Mouse (Mus musculus) erythroblast, embryonic 14.5 days (primary cell): Measurements from ENCODE around the gene Sowahd. TPM values are rescaled to one million over a fixed set of nuclear protein-coding genes. Genes with fewer than 3 reads are reported as not detected.

ENCODE experiments used
- H3K27me3 ChIP-seq: 2 replicates; pipeline ENCODE4 v1.6.1; 2012; ENCODE audit warnings: inconsistent platforms; ENCODE audit not compliant: control insufficient read depth
- H3K36me3 ChIP-seq: 2 replicates; pipeline ENCODE4 v1.6.1; 2012; ENCODE audit warnings: mild to moderate bottlenecking, inconsistent platforms; ENCODE audit not compliant: control insufficient read depth
- H3K4me1 ChIP-seq: 2 replicates; pipeline ENCODE4 v1.6.1; 2012; ENCODE audit warnings: inconsistent platforms; ENCODE audit not compliant: control insufficient read depth
- H3K4me3 ChIP-seq: replicated peaks from 2 replicates; pipeline ENCODE3; 2012; ENCODE audit warnings: moderate library complexity, mild to moderate bottlenecking, inconsistent platforms
- H3K9me3 ChIP-seq: 2 replicates; pipeline ENCODE4 v1.6.1; 2012; ENCODE audit warnings: low read length, inconsistent platforms, mixed read lengths; ENCODE audit not compliant: control insufficient read depth
- GATA1 ChIP-seq: IDR thresholded peaks from 2 replicates; pipeline ENCODE4 v1.6.1; 2012; ENCODE audit warnings: low read length, inconsistent platforms, mixed read lengths
- TAL1 ChIP-seq: IDR thresholded peaks from 3 replicates; pipeline ENCODE4 v1.6.1; 2012; ENCODE audit warnings: low read length, inconsistent platforms, mixed read lengths
- polyA plus RNA-seq: library from polyadenylated mRNA; stranded (reverse); fragments of >175 nt; gene quantifications from 2 replicates; pipeline ENCODE4 v1.2.3, GENCODE M21; 2012

The Sowahd gene
- 0.02 TPM in 1 of 2 replicates, not detected in the other for polyA plus RNA-seq

GRCm38 (mm10) chrX:37048066-37048889, at the start of gene Sowahd:
Sowahd (plus strand) TSS chrX:37048845.
- Histone ChIP-seq H3K4me3 (no peak within 1 kb of the TSS), H3K4me1 (no peaks in the 10 kb centered on the region), H3K27me3 (peaks cover 72% of the 10 kb centered on the region), H3K36me3 (no peaks in the 10 kb centered on the region), H3K9me3 (peaks cover 17% of the 10 kb centered on the region)
- TF ChIP-seq TAL1 (no peak), GATA1 (no peak)

- no peaks in the 10 kb centered on the region for H3K9me3 ChIP-seq
- TF ChIP-seq GATA1: no peak
- TF ChIP-seq TAL1: no peak
- no peak overlapping the region for H3K4me3 ChIP-seq
- H3K27me3 ChIP-seq: no peaks in the 10 kb centered on the region
- no peaks in the 10 kb centered on the region for H3K4me1 ChIP-seq
- no peaks in the 10 kb centered on the region for H3K36me3 ChIP-seq
These were observed 34.8 kb upstream of the Sowahd start for GRCm38 (mm10) chrX:37013870-37014269.

- no peaks in the 10 kb centered on the region for H3K36me3 ChIP-seq
- no peaks in the 10 kb centered on the region for H3K4me1 ChIP-seq
- TF ChIP-seq GATA1 (no peak), TAL1 (no peak)
- H3K4me3 ChIP-seq: no peak overlapping the region
- no peaks in the 10 kb centered on the region for H3K9me3 ChIP-seq
- no peaks in the 10 kb centered on the region for H3K27me3 ChIP-seq
These were observed 30.4 kb upstream of the Sowahd start for GRCm38 (mm10) chrX:37018150-37018654.

DNA sequence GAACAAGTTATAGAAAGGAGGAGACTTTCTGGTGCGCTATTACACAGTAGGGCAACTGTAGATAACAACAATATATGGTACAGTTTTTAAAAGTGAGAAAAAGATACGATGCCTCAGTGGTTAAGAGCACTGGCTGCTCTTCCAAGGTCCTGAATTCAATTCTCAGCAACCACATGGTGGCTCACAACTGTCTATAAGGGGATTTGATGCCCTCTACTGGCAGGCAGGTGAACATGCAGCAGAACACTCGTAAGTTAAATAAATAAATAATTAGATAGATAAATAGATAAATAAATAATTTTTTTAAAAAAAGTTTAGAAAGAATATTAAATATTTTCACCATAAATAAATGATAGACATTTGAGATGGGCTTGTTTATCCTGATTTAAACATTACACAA, 29.6 kb upstream of the Sowahd start:
- Histone ChIP-seq H3K27me3 (no peaks in the 10 kb centered on the region), H3K4me3 (no peak overlapping the region), H3K9me3 (no peaks in the 10 kb centered on the region), H3K36me3 (no peaks in the 10 kb centered on the region), H3K4me1 (no peaks in the 10 kb centered on the region)
- no peak for TF ChIP-seq TAL1

DNA sequence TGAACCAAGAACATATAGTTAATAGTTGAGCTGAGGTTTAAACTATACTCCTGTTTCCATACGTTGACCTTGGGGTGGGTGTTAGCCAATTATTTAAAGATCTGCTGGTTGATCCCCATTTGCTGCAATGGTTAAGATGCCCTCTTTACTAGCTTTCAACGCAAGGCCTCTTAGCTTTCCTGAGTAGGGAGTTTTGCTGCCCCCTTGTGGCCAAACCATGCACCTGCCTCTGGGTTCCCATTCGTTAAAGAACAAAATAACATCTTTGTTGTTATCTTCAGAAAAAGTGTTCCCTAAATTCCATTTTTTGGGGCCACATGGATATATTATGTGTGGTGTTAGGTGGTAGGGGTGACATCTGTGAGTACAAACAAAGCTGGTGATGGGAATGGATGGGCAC, 26.0 kb upstream of the Sowahd start:
- H3K9me3 ChIP-seq: no peaks in the 10 kb centered on the region
- H3K4me1 ChIP-seq: no peaks in the 10 kb centered on the region
- H3K4me3 ChIP-seq: no peak overlapping the region
- no peaks in the 10 kb centered on the region for H3K36me3 ChIP-seq
- TF ChIP-seq TAL1: no peak
- TF ChIP-seq GATA1: no peak
- H3K27me3 ChIP-seq: no peaks in the 10 kb centered on the region

DNA sequence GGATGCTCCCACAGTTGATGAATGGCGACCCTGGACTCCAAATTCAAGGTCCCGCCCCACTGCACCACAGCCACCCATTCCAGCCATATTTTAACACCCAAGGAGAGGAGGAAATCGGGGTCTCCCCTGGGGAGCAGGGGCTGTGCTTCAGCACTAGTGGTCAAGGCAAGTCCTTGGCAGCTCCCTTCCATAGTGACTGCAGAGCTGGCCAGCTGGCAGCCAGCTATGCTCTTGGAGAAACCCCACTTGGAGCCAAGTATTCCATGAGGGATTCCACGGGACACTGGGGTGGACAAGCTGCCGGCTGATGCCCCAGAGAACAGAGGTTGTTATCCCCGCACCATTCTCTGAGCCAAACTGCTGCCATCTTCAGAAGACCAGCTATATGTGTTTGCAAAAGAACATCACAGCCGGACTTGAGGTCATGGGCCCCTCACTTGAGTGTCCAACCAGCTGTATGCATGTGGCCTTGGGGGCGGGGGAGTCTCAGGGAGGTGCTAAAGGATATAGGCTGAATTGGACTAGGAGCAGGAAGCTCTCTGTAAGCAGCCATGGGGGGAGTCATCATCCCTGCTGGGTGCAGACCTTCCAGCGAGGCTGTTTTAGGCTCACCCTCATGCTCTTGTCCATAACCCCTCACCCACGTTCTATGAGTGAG, 24.9 kb upstream of the Sowahd start:
- H3K9me3 ChIP-seq: no peaks in the 10 kb centered on the region
- H3K27me3 ChIP-seq: no peaks in the 10 kb centered on the region
- no peaks in the 10 kb centered on the region for H3K36me3 ChIP-seq
- TF ChIP-seq GATA1 (no peak), TAL1 (no peak)
- H3K4me1 ChIP-seq: no peaks in the 10 kb centered on the region
- no peak overlapping the region for H3K4me3 ChIP-seq

- H3K4me3 ChIP-seq: no peak overlapping the region
- no peaks in the 10 kb centered on the region for H3K36me3 ChIP-seq
- TF ChIP-seq GATA1 (no peak), TAL1 (no peak)
- no peaks in the 10 kb centered on the region for H3K4me1 ChIP-seq
- H3K27me3 ChIP-seq: no peaks in the 10 kb centered on the region
- H3K9me3 ChIP-seq: no peaks in the 10 kb centered on the region
These were observed 20.3 kb upstream of the Sowahd start for GRCm38 (mm10) chrX:37028378-37028777.

- H3K9me3 ChIP-seq: no peaks in the 10 kb centered on the region
- no peak overlapping the region for H3K4me3 ChIP-seq
- no peaks in the 10 kb centered on the region for H3K36me3 ChIP-seq
- no peak for TF ChIP-seq TAL1
- TF ChIP-seq GATA1: no peak
- H3K4me1 ChIP-seq: no peaks in the 10 kb centered on the region
- H3K27me3 ChIP-seq: peaks cover 21% of the 10 kb centered on the region
These were observed 5.9 kb upstream of the Sowahd start for GRCm38 (mm10) chrX:37042726-37043125.
